Mouse (Mus musculus) C2C12 (cell line): Measurements from ENCODE around the gene Itgae. TPM values are rescaled to one million over a fixed set of nuclear protein-coding genes. Genes with fewer than 3 reads are reported as not detected.

Experiments
- H3K27me3 ChIP-seq: one replicate; pipeline ENCODE4 v1.6.1; 2011; ENCODE audit not compliant: control insufficient read depth, insufficient read depth, insufficient read length
- H3K36me3 ChIP-seq: one replicate; pipeline ENCODE4 v1.6.1; 2011; ENCODE audit not compliant: control insufficient read depth, insufficient read depth
- H3K4me3 ChIP-seq: one replicate; pipeline ENCODE4 v1.5.1; 2011; ENCODE audit warnings: mild to moderate bottlenecking, control low read depth; ENCODE audit not compliant: poor library complexity, insufficient read depth, severe bottlenecking
- H3K79me2 ChIP-seq: one replicate; pipeline ENCODE4 v1.6.1; 2011; ENCODE audit not compliant: control insufficient read depth, insufficient read depth
- H3K79me3 ChIP-seq: one replicate; pipeline ENCODE4 v1.6.1; 2011; ENCODE audit warnings: low read depth, control low read depth
- H3ac ChIP-seq: one replicate; pipeline ENCODE3; 2011; ENCODE audit warnings: low read depth; ENCODE audit not compliant: control insufficient read depth, insufficient read length
- CEBPB ChIP-seq: IDR thresholded peaks from one replicate; pipeline ENCODE4 v1.6.1; 2011; ENCODE audit warnings: low read depth, mild to moderate bottlenecking, control low read depth, moderate library complexity
- CTCF ChIP-seq: IDR thresholded peaks from one replicate; pipeline ENCODE4 v1.5.1; 2011; ENCODE audit not compliant: control insufficient read depth, insufficient read depth, insufficient read length
- FOSL1 ChIP-seq: IDR thresholded peaks from one replicate; pipeline ENCODE4 v1.8.0; 2011; ENCODE audit warnings: mild to moderate bottlenecking, low read length; ENCODE audit not compliant: poor library complexity, insufficient read depth, severe bottlenecking
- MAX ChIP-seq: IDR thresholded peaks from one replicate; pipeline ENCODE4 v1.6.1; 2011; ENCODE audit warnings: mild to moderate bottlenecking, control low read depth
- MYOD1 ChIP-seq: IDR thresholded peaks from one replicate; pipeline ENCODE4 v1.6.1; 2011; ENCODE audit warnings: low read depth; ENCODE audit not compliant: control insufficient read depth, insufficient read length
- MYOG ChIP-seq: IDR thresholded peaks from one replicate; pipeline ENCODE4 v1.6.1; 2011; ENCODE audit not compliant: control insufficient read depth, insufficient read length; ENCODE audit errors: extremely low read depth
- USF1 ChIP-seq: IDR thresholded peaks from one replicate; pipeline ENCODE4 v1.6.1; 2011; ENCODE audit warnings: low read depth, mild to moderate bottlenecking, control low read depth, moderate library complexity
- polyA plus RNA-seq: library from polyadenylated mRNA; unstranded; fragments of >200 nt; fragmentation: generic; extraction: Trizol; gene quantifications from one replicate; pipeline ENCODE4 v1.2.1, GENCODE M21; 2012; ENCODE audit warnings: missing spikeins

Gene Itgae
- polyA plus RNA-seq, 1 experiment = 0.05 TPM

DNA sequence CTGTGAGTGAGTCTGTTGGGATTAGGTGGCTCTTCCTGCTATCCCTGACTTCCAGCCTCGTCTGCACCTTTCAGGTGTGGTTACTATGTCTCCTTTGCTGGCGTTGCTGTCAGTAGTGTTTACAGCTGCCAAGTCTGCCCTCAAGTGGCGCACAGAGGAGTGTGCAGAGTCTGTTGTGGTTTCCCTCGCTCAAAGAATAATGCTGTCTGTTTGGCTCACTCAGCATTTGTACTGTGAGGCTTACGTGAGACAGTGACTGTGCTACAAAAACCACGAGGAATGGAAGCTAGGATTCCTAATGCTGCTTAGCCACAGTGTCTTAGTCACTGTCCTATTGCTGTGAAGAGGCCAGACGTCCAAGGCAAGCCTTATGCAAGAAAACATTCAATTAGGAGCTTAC lies 40.6 kb downstream of the Itgae start:
- peaks cover 38% of the 10 kb centered on the region for H3K36me3 ChIP-seq
- H3K27me3 ChIP-seq = no peaks in the 10 kb centered on the region

DNA sequence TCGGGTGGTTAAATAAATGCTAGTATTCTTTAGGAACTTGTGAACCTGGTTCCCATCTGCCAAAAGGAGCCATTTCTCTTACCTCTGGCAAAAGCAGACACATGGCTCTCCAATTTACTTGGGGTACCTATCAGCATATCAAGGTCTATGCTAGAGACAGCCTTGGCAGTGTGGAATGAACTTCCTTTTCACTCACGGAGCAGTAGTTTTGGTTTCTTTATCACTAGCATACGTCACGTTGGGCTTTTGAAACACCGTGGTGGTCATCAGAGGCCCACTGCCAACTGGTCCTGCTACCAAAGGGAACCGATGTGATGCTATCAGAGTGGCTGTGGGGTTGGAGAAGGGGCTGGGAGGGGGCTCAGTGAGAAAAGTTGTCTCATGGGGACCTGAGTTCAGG lies 42.6 kb downstream of the Itgae start:
- H3K36me3 ChIP-seq = peaks cover 42% of the 10 kb centered on the region
- H3K27me3 ChIP-seq = no peaks in the 10 kb centered on the region
- peaks cover 62% of the 10 kb centered on the region for H3K79me3 ChIP-seq
- no peak overlapping the region for H3ac ChIP-seq
- no peak overlapping the region for H3K4me3 ChIP-seq
- TF ChIP-seq MAX (no peak), FOSL1 (no peak), MYOG (no peak), CEBPB (no peak), CTCF (no peak), USF1 (no peak), MYOD1 (no peak)
- H3K79me2 ChIP-seq = peaks cover 78% of the 10 kb centered on the region

More for the DNA sequence above, 40.6 kb downstream of the Itgae start:
- Histone ChIP-seq H3K4me3 (no peak overlapping the region), H3ac (no peak overlapping the region), H3K79me2 (peaks cover 58% of the 10 kb centered on the region), H3K79me3 (peaks cover 45% of the 10 kb centered on the region)
- TF ChIP-seq CEBPB (no peak), MAX (no peak), CTCF (no peak), FOSL1 (no peak), MYOG (no peak), USF1 (no peak), MYOD1 (no peak)

DNA sequence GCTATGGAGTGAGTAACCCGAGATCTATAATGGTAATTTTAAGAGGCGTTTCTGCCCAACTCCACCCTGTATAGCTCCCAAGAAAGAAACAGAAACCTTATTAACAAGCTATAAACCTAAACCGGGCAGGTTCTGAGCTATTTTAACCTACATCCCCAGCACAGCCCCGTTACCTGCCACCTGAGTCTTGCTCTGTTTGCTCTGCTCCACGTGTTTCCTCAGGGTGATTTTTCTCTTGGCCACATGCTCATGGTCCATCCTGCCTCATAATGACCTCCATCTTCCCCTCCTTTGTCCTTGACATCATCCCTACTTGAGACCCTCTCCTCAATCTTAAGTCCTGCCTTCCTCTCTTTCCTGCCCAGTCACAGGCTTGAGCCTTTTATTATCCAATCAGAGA lies 43.8 kb downstream of the Itgae start:
- peaks cover 60% of the 10 kb centered on the region for H3K79me3 ChIP-seq
- peaks cover 80% of the 10 kb centered on the region for H3K79me2 ChIP-seq
- no peak overlapping the region for H3ac ChIP-seq
- H3K36me3 ChIP-seq = peaks cover 42% of the 10 kb centered on the region
- TF ChIP-seq USF1 = no peak
- no peak for TF ChIP-seq MYOG
- no peak for TF ChIP-seq CTCF
- no peak for TF ChIP-seq MYOD1
- no peak for TF ChIP-seq FOSL1
- TF ChIP-seq CEBPB = no peak
- TF ChIP-seq MAX = no peak
- no peaks in the 10 kb centered on the region for H3K27me3 ChIP-seq
- no peak overlapping the region for H3K4me3 ChIP-seq

DNA sequence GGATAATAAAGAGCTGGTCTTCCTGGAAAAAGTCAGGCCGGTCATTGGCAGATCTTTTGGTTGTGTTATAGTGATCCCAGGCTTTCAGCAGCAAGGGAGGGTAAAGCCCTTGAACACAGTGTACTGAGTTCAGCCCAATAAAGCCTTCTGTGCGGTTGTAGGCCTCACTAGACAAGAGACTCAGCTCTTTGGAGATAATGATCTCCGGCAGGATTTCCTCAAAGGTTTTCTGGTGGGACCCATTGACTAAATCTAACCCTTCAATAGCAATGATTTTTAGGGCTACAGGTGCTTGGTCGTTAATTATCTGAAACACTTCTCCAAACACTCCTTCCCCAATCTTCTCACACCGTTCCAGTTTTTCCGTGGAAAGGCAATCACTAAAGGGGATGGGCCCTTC lies 46.2 kb downstream of the Itgae start:
- Histone ChIP-seq H3K79me2 (peaks cover 64% of the 10 kb centered on the region), H3K79me3 (peaks cover 51% of the 10 kb centered on the region), H3K27me3 (no peaks in the 10 kb centered on the region), H3ac (no peak overlapping the region), H3K4me3 (peak overlapping the region; percentile 92), H3K36me3 (peaks cover 40% of the 10 kb centered on the region)
- no peak for TF ChIP-seq MYOG

DNA sequence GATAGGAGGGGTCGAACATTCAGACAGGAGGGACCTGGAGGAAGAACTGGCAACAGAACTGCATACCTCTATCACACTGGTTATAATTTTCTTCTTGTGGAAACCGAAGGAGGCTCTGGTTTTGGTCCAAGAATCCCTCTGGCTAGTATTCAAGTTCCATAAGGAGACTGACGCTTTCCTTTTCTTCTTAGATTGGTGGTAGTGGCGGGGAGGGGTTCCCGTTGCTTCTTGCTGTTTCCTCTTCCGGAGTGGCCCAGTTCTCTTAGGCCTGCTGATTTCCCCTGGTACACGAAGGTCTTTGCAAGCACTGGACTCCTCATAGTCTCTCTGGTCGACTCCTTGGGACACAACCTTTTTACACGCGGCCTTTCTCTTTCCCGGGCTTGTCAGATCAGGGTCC lies 46.7 kb downstream of the Itgae start:
- Histone ChIP-seq H3K79me3 (peaks cover 49% of the 10 kb centered on the region), H3K79me2 (peaks cover 61% of the 10 kb centered on the region), H3K36me3 (peaks cover 38% of the 10 kb centered on the region), H3K4me3 (peak overlapping the region; percentile 92), H3ac (peak overlapping the region; percentile 98), H3K27me3 (no peaks in the 10 kb centered on the region)
- TF ChIP-seq MYOG = no peak
- no peak for TF ChIP-seq MAX
- no peak for TF ChIP-seq CEBPB
- TF ChIP-seq USF1 = no peak
- no peak for TF ChIP-seq MYOD1
- TF ChIP-seq CTCF = no peak
- TF ChIP-seq FOSL1 = no peak
